Mouse (Mus musculus) T-helper 2 cell (primary cell): ENCODE data around the gene Jmjd4.

Source experiments
- in situ Hi-C: fragments of 300-600 bp; cut with MboI, MseI; formaldehyde crosslinking; loops from one replicate; pipeline ENCODE4 v1.15.1; 2025; ENCODE audit warnings: high pct_unique_total_duplicates

Gene Jmjd4

DNA sequence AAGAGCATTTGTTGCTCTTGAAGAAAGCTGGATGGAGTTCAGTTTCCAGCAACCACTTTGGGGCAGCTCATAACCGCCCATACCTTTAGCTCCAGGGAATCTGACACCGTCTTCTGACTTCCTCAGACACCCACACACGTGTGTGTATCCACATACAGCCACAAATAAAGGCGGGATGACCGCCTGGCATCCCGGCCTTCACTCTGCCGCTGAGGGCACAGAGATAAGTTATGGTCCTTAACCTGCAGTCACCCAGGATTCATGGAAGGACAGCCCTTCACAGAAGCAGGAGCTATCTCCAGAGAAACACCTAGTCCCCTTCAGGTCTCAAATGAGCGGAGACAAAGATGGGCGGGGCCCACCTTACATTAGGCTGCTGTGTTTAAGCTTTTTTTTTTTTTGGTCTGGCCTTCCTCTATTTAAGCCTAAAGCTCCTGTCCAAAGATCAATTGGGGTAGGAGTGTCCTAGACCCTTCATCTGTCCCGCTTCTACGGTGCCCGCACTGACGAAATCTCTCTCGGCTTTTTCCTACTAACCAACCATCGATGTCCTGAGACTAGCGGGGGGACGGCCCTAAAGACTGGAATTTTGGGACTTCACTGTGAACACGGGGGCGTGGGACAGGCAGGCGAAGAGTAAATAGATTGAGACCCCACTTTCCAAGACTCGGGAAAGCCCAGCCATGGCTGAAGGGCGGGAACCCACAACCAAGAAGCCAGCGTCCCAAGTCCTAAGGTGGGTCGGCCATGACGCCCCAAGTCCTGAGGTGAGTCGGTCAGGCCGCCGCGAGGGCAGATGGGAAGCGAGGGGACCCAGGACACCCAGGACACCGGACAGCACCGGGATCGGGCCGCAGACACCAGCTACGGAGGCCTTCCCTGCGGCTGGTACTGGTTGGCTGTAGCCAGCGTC, 21.8 kb downstream of the Jmjd4 start:
- in situ Hi-C loops = no loop called here

DNA sequence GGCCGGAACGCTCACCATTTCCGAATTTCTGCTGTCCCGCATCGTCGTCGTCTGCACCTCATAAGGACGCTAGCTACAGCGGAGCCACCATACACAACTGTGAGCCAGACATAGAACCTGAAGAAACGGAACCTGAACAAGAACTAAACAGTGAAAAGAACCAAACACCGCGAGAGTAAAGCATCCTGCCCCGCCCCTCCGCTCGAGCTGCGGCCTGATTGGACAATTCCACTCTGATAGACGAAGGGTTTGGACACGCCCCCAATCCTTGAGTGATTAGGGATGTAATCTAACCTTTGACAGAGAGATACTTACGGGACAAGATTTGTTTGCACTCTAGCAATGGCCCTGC, 22.5 kb downstream of the Jmjd4 start, which contains the start of gene Zfp867:
TSS of gene Zfp867 (minus strand) at position 149 of the 352 bp plus-strand sequence.
- in situ Hi-C loops = no loop called here

DNA sequence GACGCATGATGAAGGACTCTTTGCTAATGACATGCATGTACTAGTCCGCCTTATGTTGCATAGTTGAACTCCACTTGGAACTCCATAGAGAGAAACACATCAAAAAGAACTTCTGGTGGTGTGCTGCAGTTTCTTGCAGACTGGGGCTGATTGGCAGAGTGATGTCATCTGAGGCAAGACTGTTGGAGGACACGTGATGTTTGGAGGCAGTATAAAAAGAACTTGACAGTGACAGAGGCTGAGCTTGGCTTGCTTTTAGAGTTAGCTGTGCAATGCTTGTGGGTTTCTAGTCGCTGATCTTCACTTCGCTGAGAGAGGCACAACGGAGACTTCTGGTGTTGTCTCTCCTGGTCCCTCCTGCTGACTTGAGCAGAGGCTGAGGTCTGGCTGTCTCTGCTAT, 27.4 kb downstream of the Jmjd4 start:
- in situ Hi-C loops = no loop called here

DNA sequence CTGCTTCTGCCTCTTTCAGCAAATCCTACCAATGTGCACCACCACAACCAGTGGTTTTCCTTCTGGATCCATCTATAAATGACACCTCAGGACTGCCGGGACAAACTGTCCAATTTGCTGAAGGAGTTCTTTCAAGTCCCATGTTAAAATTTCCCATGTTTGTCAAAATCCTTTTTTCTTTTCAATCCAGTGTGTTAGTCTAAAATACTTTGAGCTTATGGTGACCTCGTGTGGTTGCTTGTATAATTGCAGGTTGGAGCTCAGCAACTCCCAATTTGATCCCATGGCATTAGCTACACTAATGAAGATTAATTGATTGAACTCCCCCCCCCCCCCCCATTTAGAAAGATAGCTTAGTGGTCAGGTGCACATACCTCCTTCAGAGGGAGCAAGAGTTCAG, 33.4 kb downstream of the Jmjd4 start:
- in situ Hi-C loops = loop anchor here (5.0 kb wide), 1 partner anchor 181 kb away; no protein-coding TSS in a partner anchor

DNA sequence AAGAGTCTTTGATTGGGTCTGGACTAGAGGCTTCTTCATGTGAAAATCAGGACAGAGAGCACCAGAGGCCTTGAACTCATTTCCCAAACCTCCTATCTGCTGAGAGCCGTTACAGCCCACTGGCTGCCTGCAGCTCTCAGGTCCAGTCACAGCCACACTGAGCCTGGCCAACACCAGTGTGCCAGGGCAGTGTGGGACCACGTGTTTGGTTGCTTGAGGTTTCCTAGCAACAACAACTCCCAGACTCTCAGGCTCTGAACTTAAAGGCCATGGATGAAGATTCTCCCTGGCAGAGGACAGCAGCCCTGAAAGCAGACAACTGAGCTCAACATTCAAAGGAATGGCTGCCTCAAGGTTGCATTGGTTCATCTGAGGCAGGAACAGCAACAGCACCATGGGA, 35.8 kb downstream of the Jmjd4 start:
- in situ Hi-C loops = no loop called here

DNA sequence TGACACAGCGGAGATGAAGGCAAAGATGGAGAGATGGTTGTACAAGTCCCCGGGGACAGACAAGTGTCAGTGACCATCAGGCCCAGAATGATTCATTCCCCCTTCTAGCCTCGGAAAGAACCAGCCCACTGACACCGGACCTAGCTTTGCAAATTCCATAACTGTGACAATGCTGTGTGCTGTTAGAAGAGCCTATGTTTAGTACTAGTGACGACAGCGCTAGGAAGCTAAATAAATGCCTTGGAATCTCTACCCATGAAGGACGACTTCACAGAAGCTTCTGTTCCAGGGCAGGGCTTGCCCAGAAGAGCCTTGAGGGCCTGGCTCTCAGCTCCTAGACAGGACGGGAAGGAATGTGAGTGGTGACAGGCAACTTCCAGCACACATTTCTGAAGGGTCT, 36.4 kb downstream of the Jmjd4 start:
- in situ Hi-C loops = no loop called here

DNA sequence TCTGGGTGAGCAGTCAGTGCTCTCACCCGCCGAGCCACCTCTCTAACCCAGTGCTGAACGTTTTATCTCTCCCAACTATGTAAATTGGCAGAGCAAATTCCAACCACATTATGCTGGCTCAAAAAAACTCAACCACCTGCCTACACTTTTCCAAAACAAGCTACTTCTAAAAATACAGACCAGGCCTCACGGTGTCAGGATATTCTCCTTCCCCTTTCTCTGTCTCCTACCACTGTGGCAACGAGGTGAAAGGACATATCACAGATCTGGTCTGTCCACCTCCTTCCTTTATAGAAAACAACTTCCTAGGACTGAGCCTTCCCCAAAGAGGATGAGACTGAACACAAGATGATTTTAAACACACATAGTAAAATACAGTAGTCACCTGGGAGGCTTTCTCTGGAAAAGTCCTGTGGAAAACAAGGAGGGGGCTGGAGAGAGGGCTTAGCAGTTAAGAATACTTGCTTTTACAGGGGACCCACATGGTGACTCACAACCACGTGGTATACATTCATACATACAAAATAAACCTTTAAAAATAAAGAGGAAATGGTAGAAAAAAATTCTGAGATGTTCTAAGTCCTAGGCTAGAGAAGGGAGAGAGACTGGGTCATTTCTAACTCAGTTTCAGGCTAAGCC, 46.9 kb downstream of the Jmjd4 start:
- in situ Hi-C loops = loop anchor here (10.0 kb wide), 1 partner anchor 1938 kb away; no protein-coding TSS in a partner anchor

DNA sequence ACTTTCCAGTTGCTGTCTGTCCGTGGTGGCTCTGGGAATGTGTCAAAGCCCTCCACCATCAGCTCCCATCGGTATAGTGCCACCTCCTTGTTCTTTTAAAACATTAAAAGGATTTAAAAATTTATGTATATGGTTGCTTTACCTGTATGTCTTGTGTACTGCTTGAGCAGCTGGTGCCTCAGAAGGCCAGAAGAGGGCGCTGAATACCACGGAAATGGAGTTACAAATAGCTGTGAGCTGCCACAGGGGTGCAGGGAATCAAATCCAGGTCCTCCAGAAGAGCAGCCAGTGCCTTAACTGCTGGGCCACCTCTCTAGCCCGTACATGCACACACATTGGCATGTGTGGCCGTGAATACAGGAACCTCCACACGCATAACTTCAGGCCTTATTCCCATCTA, 47.9 kb downstream of the Jmjd4 start:
- in situ Hi-C loops = loop anchor here (10.0 kb wide), 1 partner anchor 1937 kb away; no protein-coding TSS in a partner anchor

DNA sequence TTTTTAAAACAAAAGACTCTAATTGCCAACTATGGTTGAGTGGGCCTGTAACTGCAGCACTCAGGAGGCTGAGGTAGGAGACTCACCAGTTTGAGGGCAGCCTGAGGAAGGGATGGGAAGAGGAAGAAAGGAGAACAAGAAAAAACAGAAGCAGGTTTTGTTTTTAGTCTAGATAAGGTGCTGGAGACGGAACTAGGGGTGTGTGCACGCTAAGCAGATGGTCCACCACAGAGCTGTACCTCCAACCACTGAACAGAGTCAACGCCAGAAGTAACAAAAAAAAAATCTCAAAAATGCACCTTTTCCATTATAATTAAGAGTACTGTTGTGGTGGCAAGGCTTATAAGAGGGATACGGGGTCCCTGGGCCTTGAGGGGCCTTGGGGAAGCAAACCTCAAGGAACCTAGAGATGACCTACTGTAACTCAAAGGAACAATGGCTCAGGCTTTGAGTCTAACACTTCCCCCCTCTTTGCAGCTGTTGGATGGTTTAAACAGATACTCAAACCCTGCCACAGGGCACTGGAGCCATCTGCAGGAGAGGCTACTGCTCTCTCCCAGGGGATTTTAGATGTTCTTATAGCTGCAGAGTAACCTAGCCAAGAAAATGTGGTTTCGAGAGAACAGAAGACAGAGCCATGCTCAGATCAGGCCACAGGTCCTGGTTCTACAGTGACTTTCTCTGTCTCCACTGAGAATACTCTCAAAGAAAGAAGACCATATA, 52.3 kb downstream of the Jmjd4 start:
- in situ Hi-C loops = no loop called here

DNA sequence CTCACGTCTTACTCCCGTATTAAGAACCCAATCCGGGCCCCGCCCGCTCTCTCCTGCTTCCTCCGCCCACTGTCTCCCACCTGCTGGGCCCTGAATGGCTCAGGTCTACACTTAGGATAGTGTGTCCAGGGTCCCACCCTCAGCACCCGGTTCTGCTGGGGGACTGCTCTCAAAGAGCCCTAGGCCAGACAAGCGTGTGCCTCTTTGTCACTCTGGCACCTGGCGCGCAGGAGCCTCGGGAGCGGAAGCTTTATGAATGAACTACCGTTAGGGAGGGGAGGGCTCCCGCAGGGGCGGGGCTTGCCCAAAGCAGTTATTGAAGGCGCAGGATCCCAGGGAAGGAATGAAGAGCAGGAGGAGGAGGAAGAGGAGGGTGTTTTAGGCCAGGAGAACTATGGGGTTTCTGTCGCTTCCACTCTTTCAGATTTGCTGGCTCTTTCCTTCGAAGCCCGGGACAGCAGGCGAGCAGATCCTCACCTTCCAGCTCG, 55.5 kb downstream of the Jmjd4 start:
- in situ Hi-C loops = no loop called here

DNA sequence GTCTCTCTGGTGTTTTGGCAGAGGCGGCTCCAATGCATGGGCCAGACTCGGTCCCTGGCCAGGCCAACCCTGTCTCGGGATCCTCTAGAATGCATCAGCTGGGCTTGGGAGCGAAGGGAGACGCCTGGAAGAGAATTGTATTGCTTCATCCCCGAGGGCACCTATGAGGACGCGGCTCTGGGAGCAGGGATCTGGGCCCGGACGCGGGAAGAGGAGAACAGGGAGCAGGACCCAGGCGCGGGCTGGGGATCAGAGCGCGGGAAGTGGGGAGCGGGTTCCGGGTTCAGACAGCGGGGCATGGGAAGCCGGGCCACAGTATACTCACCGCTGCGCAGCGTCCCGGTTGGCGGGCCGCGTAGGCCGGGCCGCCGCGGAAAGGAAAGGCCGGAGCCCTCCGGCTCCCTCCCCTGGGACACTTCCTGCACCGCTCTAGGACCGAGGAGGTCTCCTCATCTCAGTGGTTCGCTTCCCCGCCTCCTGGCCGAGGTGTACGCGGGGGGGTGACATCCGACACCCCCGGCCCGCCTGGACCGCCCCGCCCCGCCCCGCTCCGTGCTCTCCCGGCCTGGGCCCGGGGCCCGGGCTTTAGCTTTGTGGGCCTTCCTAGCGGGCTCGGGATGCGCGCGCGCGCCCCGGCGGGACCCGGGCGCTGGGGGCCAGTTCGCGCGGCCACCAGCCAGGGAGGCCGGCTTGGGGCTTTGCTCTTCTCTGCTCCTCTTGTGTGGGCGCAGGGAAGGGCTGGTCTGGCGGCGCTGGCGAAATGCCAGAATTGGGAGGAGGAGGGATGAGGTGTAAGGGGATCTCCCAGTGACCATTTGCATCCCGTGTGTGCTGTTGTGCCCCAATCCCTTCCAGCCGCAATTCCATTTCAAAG, 56.2 kb downstream of the Jmjd4 start:
- in situ Hi-C loops = no loop called here

DNA sequence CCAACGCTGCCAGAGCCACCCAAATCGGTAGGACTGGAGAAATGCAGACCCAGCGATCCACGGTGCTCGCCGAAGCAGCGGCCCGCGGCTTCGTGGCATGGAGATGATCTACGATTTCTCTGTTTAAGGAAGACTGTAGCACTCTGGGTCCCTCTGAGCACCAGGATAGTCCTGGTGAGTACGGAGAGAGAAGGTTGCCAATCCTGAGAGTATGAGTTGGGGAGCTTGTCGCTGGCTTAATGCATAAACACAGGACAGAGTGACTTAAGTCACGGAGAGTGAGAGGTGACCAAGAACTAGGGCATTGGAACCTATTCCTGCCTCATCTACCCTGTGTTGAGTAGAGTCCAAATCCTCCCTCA, 56.8 kb downstream of the Jmjd4 start:
- in situ Hi-C loops = no loop called here
